Mouse (Mus musculus) brain, embryonic 14.5 days (tissue): ENCODE data around the gene Bub1b.

Experiments used
- CTCF ChIP-seq: fragments of 200-500 bp; IDR thresholded peaks from 2 replicates; pipeline ENCODE4 v1.5.1; 2012; ENCODE audit warnings: inconsistent platforms, mild to moderate bottlenecking, moderate library complexity, borderline replicate concordance; ENCODE audit not compliant: insufficient read depth, insufficient read length; ENCODE audit errors: extremely low read depth
- POLR2A ChIP-seq: fragments of 200-500 bp; IDR thresholded peaks from 2 replicates; pipeline ENCODE4 v1.6.1; 2012; ENCODE audit warnings: mild to moderate bottlenecking, inconsistent platforms, borderline replicate concordance; ENCODE audit not compliant: poor library complexity, insufficient read depth, insufficient read length, severe bottlenecking; ENCODE audit errors: extremely low read depth

DNA sequence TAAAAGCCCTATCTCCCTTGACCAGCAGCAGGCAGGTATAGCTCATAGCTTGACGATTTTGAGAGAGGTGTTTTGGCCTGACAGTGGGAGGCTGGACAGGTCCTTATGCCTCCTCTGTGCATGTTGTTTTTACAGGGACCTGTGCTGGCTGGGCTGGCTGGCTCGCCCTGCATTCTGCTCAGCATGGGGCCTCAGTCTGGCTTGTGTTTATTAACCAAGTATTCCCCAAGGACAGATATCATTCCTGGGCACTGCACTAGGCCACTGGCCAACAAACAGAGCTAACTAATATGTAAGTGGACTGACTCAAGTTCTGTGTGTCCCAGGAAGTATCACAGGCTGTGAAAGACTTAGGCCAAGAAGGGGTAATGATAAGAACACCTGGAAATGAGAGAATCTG lies 71.8 kb downstream of the Bub1b start:
- TF ChIP-seq CTCF, result no peak
- TF ChIP-seq POLR2A, result no peak
